ENCODE assay signal across 17 mouse cellular contexts in the genomic region with DNA sequence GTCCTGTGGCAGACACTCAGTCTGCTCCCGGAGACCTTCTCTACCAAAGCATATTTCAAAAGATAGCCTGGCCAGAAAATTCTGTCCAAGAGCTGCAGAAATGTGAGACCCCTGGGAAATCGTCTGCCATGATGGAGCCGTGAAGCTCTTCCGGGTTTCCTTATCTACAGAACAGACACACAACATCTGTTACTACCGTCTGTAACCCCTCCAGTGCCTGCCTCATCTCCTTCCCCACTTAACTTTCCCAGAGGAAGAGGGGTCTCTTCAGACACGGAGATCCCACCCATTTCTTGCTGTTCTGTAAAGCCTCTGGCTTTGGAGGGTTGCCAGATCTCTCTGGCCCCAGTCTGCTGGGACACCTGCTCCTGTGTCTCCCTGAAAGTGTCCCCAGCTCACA.
DNase-seq lines count a peak whose midpoint lies in the region; ATAC-seq and TF ChIP-seq lines count a peak whose summit lies in the region.
"Had no signal": no experiment of that assay in that cellular context is flagged by ENCODE, and none has a peak within 500 bp of the region (broad histone marks: within the 10 kb centered on the region; RNA-seq: fewer than 3 reads in every experiment).

No protein-coding gene starts in this region.

- no peaks in the 10 kb centered on the region for H3K36me3 ChIP-seq in forebrain, embryonic 12.5 days (replicated peaks)
- no peaks in the 10 kb centered on the region for H3K36me3 ChIP-seq in forebrain, embryonic 10.5 days (replicated peaks)
- no peaks in the 10 kb centered on the region for H3K36me3 ChIP-seq in hindbrain, embryonic 13.5 days
- no peaks in the 10 kb centered on the region for H3K36me3 ChIP-seq in hindbrain, postnatal 0 days (ENCODE audit: insufficient read depth, low read length)
- no peaks in the 10 kb centered on the region for H3K36me3 ChIP-seq in kidney, adult 2 months (ENCODE audit: control insufficient read depth, insufficient read depth, low read length)
- H3K36me3 ChIP-seq: embryonic facial prominence, embryonic 12.5 days had no signal

- TF ChIP-seq POLR2A in kidney, adult 2 months (IDR thresholded peaks at IDR 0.05; ENCODE audit: low read depth, low read length) = no peak

- no peak for TF ChIP-seq CTCF in hindbrain, postnatal 0 days (IDR thresholded peaks at IDR 0.05; ENCODE audit: low read depth)
- TF ChIP-seq CTCF in kidney, adult 2 months (conservative IDR thresholded peaks at IDR 0.05; ENCODE audit: insufficient read depth, insufficient read length, low read depth, low read length) = no peak

- no peaks in the 10 kb centered on the region for H3K9me3 ChIP-seq in forebrain, embryonic 12.5 days
- H3K9me3 ChIP-seq in forebrain, embryonic 10.5 days = no peaks in the 10 kb centered on the region
- no peaks in the 10 kb centered on the region for H3K9me3 ChIP-seq in hindbrain, embryonic 13.5 days
- H3K9me3 ChIP-seq in hindbrain, postnatal 0 days (ENCODE audit: low read length) = no peaks in the 10 kb centered on the region
- H3K9me3 ChIP-seq: embryonic facial prominence, embryonic 12.5 days had no signal

- no peak overlapping the region for H3K9ac ChIP-seq in forebrain, embryonic 12.5 days
- no peak overlapping the region for H3K9ac ChIP-seq in hindbrain, embryonic 13.5 days
- no peak overlapping the region for H3K9ac ChIP-seq in hindbrain, postnatal 0 days (replicated peaks; ENCODE audit: low read length)
- H3K9ac ChIP-seq: embryonic facial prominence, embryonic 12.5 days had no signal

- H3K4me1 ChIP-seq in forebrain, embryonic 12.5 days = peaks cover 26% of the 10 kb centered on the region
- peaks cover 20% of the 10 kb centered on the region for H3K4me1 ChIP-seq in forebrain, embryonic 10.5 days
- H3K4me1 ChIP-seq in hindbrain, embryonic 13.5 days (replicated peaks) = peaks cover 25% of the 10 kb centered on the region
- peaks cover 8% of the 10 kb centered on the region; the same call in 1 of the 2 replicates for H3K4me1 ChIP-seq in hindbrain, postnatal 0 days (ENCODE audit: insufficient read depth, low read length)
- H3K4me1 ChIP-seq in kidney, adult 2 months (ENCODE audit: control insufficient read depth, insufficient read depth, low read length) = no peaks in the 10 kb centered on the region
- H3K4me1 ChIP-seq: embryonic facial prominence, embryonic 12.5 days had no signal

- no peak overlapping the region for H3K4me3 ChIP-seq in forebrain, embryonic 12.5 days (replicated peaks)
- H3K4me3 ChIP-seq in forebrain, embryonic 10.5 days = no peak overlapping the region
- H3K4me3 ChIP-seq in hindbrain, embryonic 13.5 days = no peak overlapping the region
- H3K4me3 ChIP-seq in hindbrain, postnatal 0 days (ENCODE audit: low read length) = no peak overlapping the region
- H3K4me3 ChIP-seq in kidney, adult 2 months (ENCODE audit: insufficient read depth, low read depth, low read length) = no peak overlapping the region
- H3K4me3 ChIP-seq: embryonic facial prominence, embryonic 12.5 days had no signal

- ATAC-seq in forebrain, embryonic 12.5 days (ENCODE audit: low FRiP score) = no peak
- ATAC-seq in hindbrain, embryonic 13.5 days (ENCODE audit: low FRiP score) = no peak
- ATAC-seq in hindbrain, postnatal 0 days = no peak
- ATAC-seq: CD4-positive, CD25-positive, alpha-beta regulatory T cell, adult 4 months; lung, postnatal 0 days had no signal

- H3K27me3 ChIP-seq in forebrain, embryonic 12.5 days = peaks cover 8% of the 10 kb centered on the region; the same call in 1 of the 2 replicates
- peaks cover 8% of the 10 kb centered on the region; the same call in 1 of the 2 replicates for H3K27me3 ChIP-seq in forebrain, embryonic 10.5 days (ENCODE audit: poor library complexity, severe bottlenecking)
- peaks cover 19% of the 10 kb centered on the region; the same call in 1 of the 2 replicates for H3K27me3 ChIP-seq in hindbrain, embryonic 13.5 days
- H3K27me3 ChIP-seq in hindbrain, postnatal 0 days (ENCODE audit: insufficient read depth, low read length) = no peaks in the 10 kb centered on the region
- no peaks in the 10 kb centered on the region for H3K27me3 ChIP-seq in kidney, adult 2 months (replicated peaks; ENCODE audit: control insufficient read depth, insufficient read depth, low read length)
- H3K27me3 ChIP-seq: embryonic facial prominence, embryonic 12.5 days had no signal

- no peak overlapping the region for H3K4me2 ChIP-seq in forebrain, embryonic 12.5 days
- no peak overlapping the region for H3K4me2 ChIP-seq in hindbrain, embryonic 13.5 days
- H3K4me2 ChIP-seq in hindbrain, postnatal 0 days (ENCODE audit: low read depth, low read length) = no peak overlapping the region
- H3K4me2 ChIP-seq: embryonic facial prominence, embryonic 12.5 days; midbrain, embryonic 11.5 days had no signal

- no peak for DNase-seq in forebrain, embryonic 10.5 days (ENCODE audit: extremely low spot score, low spot score)
- no peak for DNase-seq in hindbrain, postnatal 0 days (ENCODE audit: low spot score)
- peak; percentile 27 for DNase-seq in kidney, postnatal 14 days
- DNase-seq in kidney, adult 2 months = no peak
- DNase-seq in retina, postnatal 1 day = peak; percentile 28
- no peak for DNase-seq in retina, embryonic 14.5 days (ENCODE audit: low spot score)
- DNase-seq: adrenal gland, postnatal 14 days; cerebellum, adult 8-10 months; layer of hippocampus, adult 9-11 months; right cerebral cortex, postnatal 25 days; spleen, adult 18-20 months had no signal

- H3K27ac ChIP-seq in forebrain, embryonic 12.5 days = peak overlapping the region; percentile 59; the same call in 1 of the 2 replicates
- no peak overlapping the region for H3K27ac ChIP-seq in forebrain, embryonic 10.5 days
- peak overlapping the region; percentile 36 for H3K27ac ChIP-seq in hindbrain, embryonic 13.5 days
- H3K27ac ChIP-seq in hindbrain, postnatal 0 days = no peak overlapping the region
- H3K27ac ChIP-seq in kidney, adult 2 months (ENCODE audit: insufficient read depth, low read depth, low read length) = no peak overlapping the region
- H3K27ac ChIP-seq: embryonic facial prominence, embryonic 12.5 days had no signal

- 67% methylated on average over 6 of the region's 6 CpGs for WGBS in forebrain, embryonic 12.5 days
- 78% methylated on average over 6 of the region's 6 CpGs for WGBS in forebrain, embryonic 10.5 days
- WGBS in hindbrain, embryonic 13.5 days = 42% methylated on average over 6 of the region's 6 CpGs
- WGBS in hindbrain, postnatal 0 days = 40% methylated on average over 6 of the region's 6 CpGs
- 37% methylated on average over 6 of the region's 6 CpGs for WGBS in kidney, adult 2 months

Comparison
In these comparisons a context has a peak if more than half of its experiments do, and no peak if none do; other contexts are left out.
1. H3K27ac ChIP-seq: peak in forebrain, embryonic 12.5 days (single experiment) and hindbrain, embryonic 13.5 days (single experiment); none in forebrain, embryonic 10.5 days (single experiment), hindbrain, postnatal 0 days (single experiment) and kidney, adult 2 months (single experiment).
2. DNase-seq: peak in kidney, postnatal 14 days (single experiment) and retina, postnatal 1 day (single experiment); none in forebrain, embryonic 10.5 days (single experiment), hindbrain, postnatal 0 days (single experiment), kidney, adult 2 months (single experiment) and retina, embryonic 14.5 days (single experiment).